Comparison of ENCODE assay signal across 20 mouse cellular contexts in the genomic region with DNA sequence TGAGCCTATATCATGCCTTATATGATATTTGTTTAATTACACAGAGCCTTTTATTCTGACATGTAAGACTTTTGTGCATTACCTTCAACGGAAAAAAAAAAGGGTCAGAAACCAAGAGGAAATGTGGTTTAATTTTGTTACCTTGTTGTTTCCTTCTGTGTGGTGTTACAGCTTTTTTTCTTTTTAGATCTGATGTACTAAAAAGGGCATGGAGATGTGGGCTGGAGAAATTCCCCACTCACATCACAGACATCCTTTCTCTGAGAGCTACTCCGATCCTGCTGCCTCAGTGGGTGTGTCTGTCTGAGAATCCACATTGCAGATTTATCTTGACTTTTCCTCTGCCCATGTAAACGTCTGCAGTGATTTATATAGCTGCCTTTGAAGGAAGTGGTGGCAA. TPM values are rescaled to one million over a fixed set of nuclear protein-coding genes. Genes with fewer than 3 reads are reported as not detected.
"Had no signal": no experiment of that assay in that cellular context is flagged by ENCODE, and none has a peak within 500 bp of the region (broad histone marks: within the 10 kb centered on the region; RNA-seq: fewer than 3 reads in every experiment).

No protein-coding gene starts in this region.

- DNase-seq: kidney, postnatal 14 days; layer of hippocampus, postnatal 36 days; liver, embryonic 13.5 days; lung, adult 2 months; lung, postnatal 14 days; lung, postnatal 4 days; midbrain, embryonic 14.5 days; retina, postnatal 1 day; right cerebral cortex, postnatal 25 days; spleen, adult 18-20 months; thymus, adult 18-20 months; thymus, postnatal 36 days had no signal

RNA-seq across cellular contexts. Expression of a gene that starts 7.7 kb away (rescaled TPM):
- total RNA-seq: megakaryocyte-erythroid progenitor cell, adult 5-6 weeks had no signal

RNA-seq across cellular contexts. Expression of a gene that starts 16.3 kb away (rescaled TPM):
- total RNA-seq: layer of hippocampus, postnatal 10 days had no signal

RNA-seq across cellular contexts. Expression of a gene that starts 23.1 kb away (rescaled TPM):
- total RNA-seq: megakaryocyte progenitor cell, adult 5-6 weeks; megakaryocyte-erythroid progenitor cell, adult 5-6 weeks had no signal

RNA-seq across cellular contexts. Expression of a gene that starts 53.2 kb away (rescaled TPM):
- total RNA-seq: layer of hippocampus, adult 2 months; layer of hippocampus, postnatal 10 days; layer of hippocampus, postnatal 36 days; left cerebral cortex, adult 2 months; left cerebral cortex, postnatal 10 days; left cerebral cortex, postnatal 36 days; megakaryocyte progenitor cell, adult 5-6 weeks had no signal

RNA-seq across cellular contexts. Expression of a gene that starts 54.9 kb away (rescaled TPM):
- total RNA-seq: liver, adult 2 months; megakaryocyte progenitor cell, adult 5-6 weeks; megakaryocyte-erythroid progenitor cell, adult 5-6 weeks had no signal
